Mouse (Mus musculus) layer of hippocampus, adult 8-10 months (tissue): ENCODE results near the gene Tex37. TPM values are rescaled to one million over a fixed set of nuclear protein-coding genes. Genes with fewer than 3 reads are reported as not detected.

ENCODE experiments used
- DNase-seq, 2 experiments: peaks; one replicate each; pipeline ENCODE4 v3.0.0; 2022; ENCODE audit warnings: low spot score in 2 of 2
- total RNA-seq, 4 experiments: library from RNA; stranded (reverse); gene quantifications; 2 replicates each; pipeline ENCODE4 v1.2.4; 2022

Tex37 gene
- total RNA-seq = not detected

DNA sequence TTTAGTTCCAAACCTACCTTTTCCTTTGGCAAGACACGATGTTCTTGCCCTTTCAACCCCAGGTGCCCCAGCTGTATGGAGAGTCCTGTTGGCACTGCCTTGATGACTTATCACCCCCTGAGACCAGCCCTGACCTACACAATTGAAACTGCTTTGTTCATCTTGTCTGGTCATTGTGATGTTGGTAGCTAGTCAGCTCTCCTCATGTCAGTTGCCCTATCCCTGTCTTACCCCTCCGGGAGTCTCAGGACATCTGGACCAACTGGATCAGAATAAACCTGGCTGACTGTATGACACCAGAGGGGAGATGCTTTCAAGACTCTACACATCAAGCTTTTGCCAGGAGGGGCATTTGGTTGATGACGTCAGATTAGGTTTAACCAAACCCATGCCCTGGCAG lies at the start of gene Tex37:
Gene Tex37 (minus strand): TSS at position 101 of the 400 bp plus-strand sequence.
- DNase-seq = no peak

GRCm38 (mm10) chr6:70968291-70968690 lies 49.6 kb upstream of the Tex37 start:
- DNase-seq = no peak

DNA sequence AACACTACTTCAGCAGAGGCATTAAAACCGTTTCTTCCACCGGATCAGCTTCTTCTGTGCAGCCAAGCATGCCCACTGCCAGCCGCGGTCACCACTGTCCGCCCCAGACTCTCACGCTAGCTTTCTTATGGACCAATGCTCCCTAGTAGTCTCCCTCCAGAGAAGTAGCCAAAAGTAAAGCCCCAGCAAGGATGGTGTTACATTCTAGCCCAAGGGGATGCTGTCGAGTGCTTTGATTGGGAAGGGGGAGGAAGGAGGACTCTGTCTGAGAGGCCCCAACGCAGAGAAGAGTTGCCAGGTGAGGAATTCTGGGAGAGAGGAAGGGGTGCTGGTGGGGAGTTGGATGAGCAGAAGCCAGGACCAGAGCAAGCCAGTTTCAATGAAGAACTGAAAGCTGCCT lies 48.7 kb upstream of the Tex37 start:
- no peak for DNase-seq

GRCm38 (mm10) chr6:70965694-70966093 lies 47.0 kb upstream of the Tex37 start:
- no peak for DNase-seq

GRCm38 (mm10) chr6:70964116-70964830 lies 45.5 kb upstream of the Tex37 start:
- DNase-seq = no peak

GRCm38 (mm10) chr6:70957341-70957940 lies 38.7 kb upstream of the Tex37 start:
- DNase-seq = no peak

GRCm38 (mm10) chr6:70956936-70957335 lies 38.2 kb upstream of the Tex37 start:
- no peak for DNase-seq

DNA sequence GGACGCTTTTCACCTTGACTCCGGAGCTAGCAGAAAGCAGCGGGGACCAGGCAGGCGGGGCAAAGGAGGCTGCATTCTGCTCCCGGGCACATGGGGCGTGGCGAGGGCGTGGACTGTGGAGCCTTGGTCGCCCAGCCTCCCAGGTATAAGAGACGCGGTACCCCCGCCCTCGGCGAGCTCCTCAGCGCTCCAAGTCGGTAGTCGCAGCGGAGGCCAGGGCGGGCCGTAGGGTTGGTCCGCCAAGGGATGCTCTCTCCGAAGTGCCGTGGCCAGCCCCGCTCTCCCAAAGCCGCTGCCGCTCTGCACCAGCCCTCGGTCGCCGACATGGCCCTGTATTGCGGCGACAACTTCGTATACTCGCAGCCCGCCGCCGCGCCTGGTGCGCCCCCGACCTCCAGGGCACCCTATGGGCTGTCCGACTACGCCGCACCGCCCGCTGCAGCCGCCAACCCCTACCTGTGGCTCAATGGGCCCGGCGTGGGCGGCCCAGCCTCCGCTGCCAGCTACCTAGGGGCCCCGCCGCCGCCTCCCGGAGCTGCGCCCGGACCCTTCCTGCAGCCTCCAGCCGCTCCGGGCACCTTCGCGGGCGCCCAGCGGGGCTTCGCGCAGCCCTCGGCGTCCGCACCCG lies 37.7 kb upstream of the Tex37 start, which contains the start of gene Foxi3:
Gene Foxi3 (plus strand): TSS at position 247 of the 628 bp plus-strand sequence.
- no peak for DNase-seq

DNA sequence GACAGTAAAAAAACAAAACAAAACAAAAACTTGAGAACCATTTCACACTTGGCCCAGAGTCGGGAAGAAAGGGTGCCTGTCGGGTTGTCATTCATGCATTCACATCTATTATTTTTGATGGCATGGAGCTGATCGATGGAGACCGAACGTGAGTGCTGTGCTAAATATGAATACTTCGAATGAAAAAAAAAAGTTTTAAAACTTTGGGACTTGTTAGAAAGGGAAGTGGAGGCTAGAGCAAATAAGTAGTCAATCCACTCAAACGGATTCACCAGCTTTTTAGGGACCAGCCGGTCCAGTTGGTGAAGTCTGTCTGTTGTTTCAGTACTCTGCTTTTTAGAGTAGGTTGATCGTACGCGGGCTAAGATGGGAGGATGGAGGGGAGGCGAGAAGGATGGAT lies 37.1 kb upstream of the Tex37 start:
- DNase-seq = no peak

GRCm38 (mm10) chr6:70955291-70955800 lies 36.6 kb upstream of the Tex37 start:
- DNase-seq = no peak

DNA sequence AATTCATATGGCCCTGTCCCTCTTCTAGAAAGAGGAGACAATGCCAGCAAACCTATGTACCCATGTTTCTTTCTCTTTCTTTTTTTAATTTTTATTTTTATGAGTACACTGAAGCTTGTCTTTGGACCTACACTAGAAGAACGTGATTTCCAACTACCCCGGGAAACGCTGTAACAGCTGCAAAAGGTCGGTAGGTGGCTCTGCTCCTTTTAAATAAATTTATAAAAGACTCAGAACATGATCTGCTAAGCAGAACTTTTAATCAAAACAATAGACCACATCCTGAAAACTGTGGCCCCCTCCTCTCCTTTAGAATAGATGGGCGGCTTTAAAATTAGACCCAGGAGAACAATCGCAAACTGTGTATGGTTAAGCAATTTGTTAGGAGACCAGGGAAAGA lies 35.3 kb upstream of the Tex37 start:
- no peak for DNase-seq

DNA sequence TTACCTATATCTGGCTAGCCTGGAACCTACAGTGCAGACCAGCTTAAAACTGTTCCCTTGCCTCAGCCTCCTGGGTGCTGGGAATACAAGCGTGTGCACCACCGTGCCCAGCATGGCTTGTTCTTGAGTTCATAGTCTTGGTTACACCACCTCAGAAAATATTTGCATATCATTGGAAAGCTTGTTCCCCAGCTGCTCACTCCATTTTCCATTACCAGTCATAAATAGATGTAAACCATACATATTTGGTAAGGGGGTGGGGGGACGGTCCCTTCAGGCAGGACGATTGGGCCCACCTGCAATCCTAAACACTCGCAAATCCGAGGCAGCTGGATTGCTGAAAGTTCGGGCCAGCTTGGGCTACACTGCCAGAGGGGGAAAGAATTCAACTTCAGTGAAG lies 34.5 kb upstream of the Tex37 start:
- no peak for DNase-seq

DNA sequence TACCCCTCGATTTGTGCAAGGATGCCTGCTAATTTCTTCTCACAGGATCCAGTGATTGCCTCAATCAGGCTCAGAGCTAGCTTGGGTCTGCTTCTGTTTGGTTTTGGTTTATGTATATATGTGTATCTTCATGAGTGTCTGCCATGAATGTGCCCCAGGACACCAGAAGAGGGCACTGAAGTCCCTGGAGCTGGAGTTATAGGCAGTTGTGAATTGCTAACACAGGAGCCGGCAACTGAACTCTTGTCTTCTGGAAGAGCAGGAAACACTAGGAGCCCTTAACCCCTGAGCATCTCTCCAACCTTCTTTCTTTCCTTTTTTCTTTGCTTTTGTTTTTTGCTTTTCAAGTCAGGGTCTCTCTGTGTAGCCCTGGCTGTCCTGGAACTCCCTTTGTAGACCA lies 13.1 kb upstream of the Tex37 start:
- no peak for DNase-seq

DNA sequence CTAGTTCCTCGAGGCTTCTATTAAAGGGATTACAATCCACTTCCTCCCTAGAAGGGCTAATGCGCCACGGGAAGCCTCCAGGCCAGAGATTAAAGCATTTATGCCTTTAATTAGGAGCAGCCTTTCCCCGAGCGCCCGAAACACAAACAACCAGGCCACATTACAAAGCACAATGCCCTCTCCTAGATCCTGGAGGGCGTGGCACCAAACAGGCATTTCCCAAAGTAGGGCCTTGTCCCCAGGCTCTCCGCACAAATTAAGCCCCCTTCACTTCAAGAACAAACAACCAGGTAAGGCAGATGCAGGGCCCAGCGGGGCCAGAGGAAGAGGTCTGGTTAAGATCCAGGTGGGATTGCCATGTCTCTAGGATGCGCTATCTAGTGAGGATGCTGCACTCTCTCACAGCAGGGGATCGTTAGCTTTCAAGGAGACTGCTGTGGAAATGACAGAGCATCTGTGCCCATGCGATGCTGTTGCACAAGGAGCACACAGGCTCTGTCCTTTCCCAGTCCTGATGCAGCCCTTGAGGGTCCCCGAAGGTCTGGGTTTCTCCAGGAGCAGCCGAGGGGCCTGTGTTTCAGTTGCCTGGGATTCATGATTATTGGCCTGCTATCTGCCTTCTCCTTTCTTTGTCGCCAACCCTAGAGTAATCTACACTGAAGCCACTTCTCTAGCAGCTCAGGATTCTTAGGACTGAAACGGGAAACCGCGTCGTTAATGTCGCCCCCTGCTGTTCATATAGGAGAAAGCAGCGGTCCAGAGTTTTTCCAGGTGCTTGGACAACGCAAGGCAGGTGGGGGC lies 2.7 kb upstream of the Tex37 start:
- DNase-seq = peak in 1 of 2 experiments; percentile 37

DNA sequence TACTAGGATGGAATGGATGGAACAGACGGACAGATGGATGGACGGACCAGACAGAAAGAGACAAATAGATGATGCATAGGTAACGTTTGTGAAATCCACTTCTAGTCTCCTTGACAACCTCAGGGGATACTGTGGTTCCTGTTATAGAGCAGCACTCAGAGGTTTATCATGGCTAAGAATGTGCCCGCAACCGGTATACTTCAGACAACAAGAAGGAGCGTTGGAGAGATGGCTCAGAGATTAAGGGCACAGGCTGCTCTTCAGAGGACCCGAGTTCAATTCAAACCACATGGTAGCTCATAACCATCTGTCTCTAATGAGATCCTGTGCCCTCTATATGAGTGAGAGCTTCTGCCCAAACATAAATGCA lies 6.3 kb downstream of the Tex37 start:
- no peak for DNase-seq

DNA sequence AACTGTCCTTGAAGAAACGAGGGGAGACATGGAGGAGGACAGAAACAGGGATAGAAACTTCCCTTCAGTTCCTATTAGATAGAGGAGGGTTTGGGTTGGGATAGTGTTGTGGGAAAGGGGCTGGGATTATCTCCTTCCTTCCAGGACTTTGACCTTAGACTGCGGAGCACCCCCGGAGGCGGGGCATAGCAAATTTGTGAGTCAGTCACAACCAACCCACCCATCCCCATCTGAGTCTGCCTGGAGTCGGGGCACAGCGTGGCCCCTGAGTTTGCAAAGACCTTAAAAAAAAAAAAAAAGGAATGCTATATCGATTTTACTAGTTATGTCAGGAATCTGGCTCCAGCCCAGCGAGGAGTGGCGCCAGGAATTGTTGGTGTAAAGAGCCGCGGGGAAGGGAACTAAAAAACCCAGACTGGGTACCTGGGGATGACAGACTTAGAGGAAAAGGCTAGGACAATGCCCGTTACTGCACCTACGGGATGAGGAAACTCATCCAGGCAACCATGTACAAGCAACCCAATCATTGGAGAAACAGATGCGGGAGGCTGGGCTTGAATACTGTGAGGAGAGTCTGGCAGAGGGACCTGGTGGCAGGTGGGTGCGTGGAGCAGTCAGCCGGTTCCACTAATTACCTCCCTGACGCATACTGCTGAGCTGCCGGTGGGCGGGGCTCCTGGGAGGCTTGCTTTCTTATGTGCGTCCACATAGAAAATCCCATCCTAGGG lies 6.9 kb downstream of the Tex37 start:
- DNase-seq = peak; percentile 51 to 61

- no peak for DNase-seq
These were observed 8.4 kb downstream of the Tex37 start for GRCm38 (mm10) chr6:70910285-70910684.

DNA sequence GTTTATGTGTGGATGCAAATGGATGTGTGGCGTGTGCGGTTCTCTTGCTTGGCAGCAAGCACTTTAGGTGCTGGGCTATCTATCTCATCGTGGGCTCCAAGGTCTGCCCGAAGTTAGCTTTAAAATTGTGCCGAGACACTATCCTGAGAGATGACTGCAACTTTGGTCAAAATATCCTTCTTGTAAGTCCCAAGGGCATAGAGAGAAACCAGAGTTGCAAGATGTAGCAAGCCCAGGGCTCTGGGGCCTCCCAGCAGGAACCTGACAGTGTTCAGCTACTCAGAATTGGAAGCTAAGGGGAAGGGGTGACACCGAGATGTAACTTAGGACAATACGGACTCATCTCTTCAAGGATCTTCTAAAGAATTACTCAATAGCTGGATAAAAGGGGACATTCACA lies 9.2 kb downstream of the Tex37 start:
- no peak for DNase-seq

DNA sequence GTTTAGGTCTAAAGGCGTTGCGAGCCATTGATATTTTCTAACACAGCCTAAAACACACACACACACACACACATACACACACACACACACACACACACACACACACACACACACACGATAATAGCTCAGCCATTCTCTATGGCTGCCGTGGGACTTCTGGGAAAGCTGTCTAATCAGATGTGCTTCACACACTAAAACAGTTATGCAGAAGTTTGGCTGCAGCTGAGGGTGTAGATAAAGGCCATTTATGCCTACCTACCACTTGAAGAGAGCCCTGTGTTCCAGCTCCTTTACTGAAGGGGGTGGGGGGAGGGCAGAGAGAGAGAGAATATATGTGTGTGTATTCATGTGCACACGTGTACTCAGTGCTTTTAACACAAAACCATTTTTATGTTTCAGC lies 15.0 kb downstream of the Tex37 start:
- DNase-seq = no peak

DNA sequence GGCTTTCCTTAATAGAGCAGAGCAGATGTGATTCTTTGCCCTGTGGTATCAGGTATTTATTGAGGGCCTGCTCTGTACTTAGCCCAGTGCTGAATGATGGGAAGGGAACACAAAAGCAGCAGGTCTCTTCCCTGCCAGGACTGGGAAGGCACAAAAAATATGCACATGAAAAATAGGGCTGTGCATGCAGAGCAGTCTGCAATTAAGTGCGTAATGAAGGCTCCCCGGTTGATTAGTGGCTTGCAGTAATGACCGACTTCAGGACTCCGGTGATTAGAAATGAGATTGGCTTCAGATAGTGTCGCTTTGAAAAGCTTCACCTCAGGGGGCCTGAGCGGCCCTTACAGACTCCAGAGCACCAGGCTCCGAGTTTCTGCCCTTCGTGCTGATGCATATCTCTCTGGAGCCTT lies 19.1 kb downstream of the Tex37 start:
- no peak for DNase-seq

GRCm38 (mm10) chr6:70898166-70898565 lies 20.6 kb downstream of the Tex37 start:
- no peak for DNase-seq
